Mouse (Mus musculus): Measurements from ENCODE around the gene Lin7c.
A peak's percentile ranks its signal among the peaks of the same experiment; 100 is the strongest.

Gene Lin7c

DNA sequence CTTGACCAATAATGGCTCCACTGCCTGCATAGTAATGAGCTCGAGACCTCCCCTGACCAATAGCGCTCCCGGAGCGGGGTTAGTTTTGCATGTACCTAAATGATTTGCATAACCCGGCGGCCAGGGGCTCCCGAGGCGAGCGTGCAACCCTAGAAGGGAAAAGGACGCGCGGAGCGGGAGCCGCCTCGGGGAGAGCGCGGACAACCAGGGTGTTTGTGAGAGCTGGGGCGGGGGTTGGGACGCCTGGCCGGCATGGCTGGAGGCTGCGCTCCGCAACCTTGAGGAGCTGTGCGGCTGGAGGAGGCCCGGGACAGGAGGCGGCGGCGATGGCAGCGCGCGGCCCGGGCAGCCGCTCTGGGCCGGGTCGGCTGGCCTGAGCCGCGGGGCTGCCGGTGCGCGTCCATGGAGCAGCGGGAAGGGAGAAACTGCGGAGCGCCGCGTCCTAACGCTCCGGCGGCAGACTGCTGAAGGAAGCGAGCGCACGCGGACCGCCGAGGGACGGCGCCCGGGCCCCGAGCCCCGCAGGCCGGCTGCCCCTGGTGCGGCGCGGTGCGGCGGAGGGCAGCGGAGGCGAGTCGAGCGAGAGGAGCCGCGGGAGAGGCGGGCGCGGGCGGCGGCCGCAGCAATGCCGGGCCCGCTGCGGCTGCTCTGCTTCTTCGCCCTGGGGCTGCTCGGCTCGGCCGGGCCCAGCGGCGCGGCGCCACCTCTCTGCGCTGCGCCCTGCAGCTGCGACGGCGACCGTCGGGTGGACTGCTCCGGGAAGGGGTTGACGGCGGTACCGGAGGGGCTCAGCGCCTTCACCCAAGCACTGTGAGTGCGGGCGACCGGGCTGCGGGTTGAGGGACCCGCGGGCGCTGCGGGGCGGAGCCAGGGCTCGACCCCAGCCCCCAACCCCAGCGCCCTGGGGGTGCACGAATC is 27.1 kb downstream of the Lin7c start, which contains the start of gene Lgr4:
TSS of gene Lgr4 (plus strand) at position 152 of the 918 bp plus-strand sequence.
- DNase-seq, result peak; percentile 96

- no peak for DNase-seq
Measured at GRCm38 (mm10) chr2:109918592-109919262, 28.1 kb downstream of the Lin7c start.

DNA sequence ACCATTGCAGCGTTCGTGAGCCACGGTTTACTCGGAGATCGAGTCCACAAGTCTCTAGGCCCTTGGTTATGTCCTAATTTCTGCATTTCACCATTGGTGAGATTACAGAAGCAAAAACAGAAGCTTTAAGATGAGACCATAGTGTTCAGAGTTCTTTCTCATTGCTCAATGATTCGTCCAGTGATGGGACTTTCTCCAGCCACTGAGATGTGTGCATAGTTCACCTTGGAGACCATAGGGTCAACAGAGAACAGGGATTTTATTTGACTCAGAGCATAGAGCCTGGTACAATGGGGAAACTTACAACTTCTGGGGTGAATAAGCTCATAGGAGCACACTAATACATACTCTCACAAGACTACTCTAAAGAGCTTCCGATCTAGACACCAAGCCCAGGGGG is 29.8 kb downstream of the Lin7c start:
- DNase-seq, result no peak

- DNase-seq, result no peak
Measured at GRCm38 (mm10) chr2:109921298-109922035, 30.8 kb downstream of the Lin7c start.

GRCm38 (mm10) chr2:109922306-109922705 is 31.7 kb downstream of the Lin7c start:
- DNase-seq, result no peak

DNA sequence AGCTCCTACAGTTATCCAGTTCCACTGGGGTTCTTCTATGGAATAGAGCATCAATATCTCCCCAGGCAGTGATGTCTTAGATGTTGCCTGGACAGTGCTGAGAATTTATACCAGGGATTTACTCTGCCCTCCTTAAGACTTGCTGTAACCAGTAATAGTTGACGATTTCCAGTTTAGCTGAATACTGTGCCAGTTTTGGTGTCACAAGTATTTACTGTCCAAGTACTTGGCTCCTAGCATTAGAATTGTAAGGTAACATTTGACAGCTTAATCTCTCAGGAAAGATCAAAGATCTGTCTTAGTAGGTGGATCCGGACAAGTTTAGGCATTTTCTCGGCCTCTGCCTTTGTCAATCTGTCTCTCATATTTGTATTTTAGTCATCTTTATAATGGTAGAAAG is 32.4 kb downstream of the Lin7c start:
- no peak for DNase-seq

DNA sequence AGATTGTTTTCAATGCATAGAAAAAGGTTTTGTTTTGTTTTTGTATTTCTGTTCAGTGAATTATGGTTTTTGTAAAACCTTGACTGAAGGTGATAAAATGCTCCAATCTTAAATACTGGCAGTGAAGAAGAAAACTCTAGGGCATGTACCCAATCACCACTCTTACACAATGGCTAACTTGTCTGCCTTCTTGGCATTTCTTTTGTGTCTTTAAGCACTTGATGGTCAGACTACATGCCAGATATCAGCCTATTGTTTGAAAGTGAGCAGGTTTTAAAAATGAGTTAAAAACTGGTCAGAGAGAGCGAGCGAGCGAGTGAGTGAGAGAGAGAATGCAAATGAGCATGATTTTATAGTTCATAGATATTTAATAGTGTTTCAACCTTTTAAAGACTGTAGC is 33.3 kb downstream of the Lin7c start:
- no peak for DNase-seq

GRCm38 (mm10) chr2:109926984-109927383 is 36.3 kb downstream of the Lin7c start:
- no peak for DNase-seq

- DNase-seq, result no peak
Measured at GRCm38 (mm10) chr2:109927446-109927845, 36.8 kb downstream of the Lin7c start.

- DNase-seq, result no peak
Measured at GRCm38 (mm10) chr2:109927876-109928275, 37.2 kb downstream of the Lin7c start.

DNA sequence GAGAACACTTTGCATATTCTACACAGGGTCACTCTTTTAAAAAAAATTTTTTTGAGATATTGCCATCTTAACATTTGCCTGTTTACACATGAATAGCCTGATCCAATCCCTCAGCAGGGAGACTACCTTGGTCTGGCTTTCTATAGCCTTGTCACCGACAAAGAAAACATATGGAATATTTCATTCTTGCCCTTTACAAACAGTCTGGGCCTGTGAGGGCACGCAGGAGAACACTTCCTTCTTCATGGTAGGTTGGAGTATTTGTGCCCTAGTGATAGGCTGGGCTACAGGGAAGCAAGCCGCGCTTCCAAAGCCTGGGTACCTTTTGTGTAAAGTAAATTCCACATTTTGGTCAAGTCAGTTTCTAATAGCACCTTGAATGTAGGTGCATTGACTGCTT is 38.1 kb downstream of the Lin7c start:
- DNase-seq, result no peak

DNA sequence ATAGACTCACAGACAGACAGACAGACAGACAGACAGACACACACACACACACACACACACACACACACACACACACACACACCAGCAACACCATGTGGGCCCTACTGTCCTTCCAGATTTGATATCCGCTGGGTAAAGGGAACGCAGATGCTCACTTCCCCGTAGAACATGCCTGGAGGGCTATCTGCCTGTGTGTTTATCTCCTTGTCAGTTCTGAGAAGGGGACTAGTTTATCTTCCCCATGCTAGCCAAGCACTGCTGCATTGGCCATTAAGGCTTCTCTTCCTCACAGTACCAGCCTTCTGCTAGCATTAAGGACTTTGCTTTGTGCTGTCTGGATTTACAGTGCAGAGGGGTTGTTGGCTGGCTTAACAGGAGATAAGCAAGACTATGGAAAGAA is 38.6 kb downstream of the Lin7c start:
- DNase-seq, result no peak

DNA sequence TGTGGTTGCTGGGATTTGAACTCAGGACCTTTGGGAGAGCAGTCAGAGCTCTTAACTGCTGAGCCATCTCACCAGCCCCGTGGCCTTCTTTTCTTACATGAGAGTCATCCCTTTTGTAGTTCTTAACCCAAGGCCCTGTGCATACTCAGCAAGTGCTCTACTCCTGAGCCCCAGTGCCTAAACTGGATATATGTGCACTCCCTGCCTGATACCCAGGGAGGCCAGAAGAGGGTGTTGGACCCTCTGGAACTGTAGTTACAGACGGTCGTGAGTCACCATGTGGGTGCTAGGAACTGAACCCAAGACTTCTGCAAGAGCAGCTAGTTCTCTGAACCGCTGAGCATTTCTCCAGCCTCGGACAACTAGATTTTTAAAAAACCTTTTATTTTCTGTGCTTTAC is 39.7 kb downstream of the Lin7c start:
- no peak for DNase-seq

DNA sequence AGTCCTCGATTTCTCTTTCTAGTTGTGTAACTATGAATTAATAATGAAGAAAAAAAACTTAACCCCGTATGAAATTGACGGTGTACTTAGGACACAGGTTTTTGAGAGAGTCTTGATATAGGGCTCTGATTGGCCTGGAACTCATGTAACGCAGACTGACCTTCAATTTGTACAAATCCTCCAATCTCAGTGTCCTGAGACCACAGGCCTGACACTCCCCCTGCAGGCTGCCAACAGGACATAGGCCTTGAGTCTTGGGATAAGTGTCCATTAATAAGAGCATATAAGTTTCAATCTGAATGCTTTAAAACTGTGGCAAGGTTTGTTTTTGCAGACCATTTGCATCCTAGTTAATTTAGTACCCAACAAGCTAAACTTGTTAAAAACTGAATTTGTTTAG is 40.1 kb downstream of the Lin7c start:
- DNase-seq, result no peak

DNA sequence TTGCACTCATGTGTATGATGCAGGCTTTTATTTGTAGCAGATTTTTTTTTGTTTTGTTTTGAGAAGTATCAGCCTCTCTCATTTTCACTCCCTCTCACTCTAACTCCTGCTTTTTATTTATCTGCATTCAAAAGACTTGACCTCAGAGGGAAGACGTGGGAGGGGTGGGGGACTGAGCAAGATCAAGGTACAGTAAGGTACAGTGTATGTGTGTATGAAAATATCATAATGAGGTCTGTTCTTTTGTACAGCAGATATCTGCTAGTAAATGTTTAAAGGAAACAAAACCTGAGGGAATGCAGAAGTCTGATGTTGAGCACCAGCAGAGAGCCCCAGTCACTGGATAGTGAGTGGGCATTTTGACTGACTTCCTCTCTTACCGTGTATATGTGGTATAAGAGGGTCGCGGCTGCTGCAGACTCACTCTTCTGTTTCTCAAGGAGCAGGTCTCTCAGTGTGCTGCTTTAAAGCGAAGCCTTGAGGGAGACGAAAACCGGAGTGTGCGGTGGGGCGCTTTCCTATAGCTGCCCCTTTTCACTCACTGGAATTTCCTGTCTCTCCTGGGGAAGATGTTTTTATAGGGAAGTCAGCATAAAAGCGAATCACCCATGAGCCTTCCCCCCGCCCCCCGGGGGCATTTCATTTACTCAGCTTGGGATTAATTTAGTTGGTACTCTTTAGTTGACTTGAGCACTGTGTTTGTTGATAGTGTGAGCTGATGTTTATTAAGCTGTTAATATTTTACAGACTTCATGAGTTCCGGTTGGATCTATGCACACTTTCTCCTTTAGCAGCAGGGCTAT is 41.5 kb downstream of the Lin7c start:
- DNase-seq, result no peak

DNA sequence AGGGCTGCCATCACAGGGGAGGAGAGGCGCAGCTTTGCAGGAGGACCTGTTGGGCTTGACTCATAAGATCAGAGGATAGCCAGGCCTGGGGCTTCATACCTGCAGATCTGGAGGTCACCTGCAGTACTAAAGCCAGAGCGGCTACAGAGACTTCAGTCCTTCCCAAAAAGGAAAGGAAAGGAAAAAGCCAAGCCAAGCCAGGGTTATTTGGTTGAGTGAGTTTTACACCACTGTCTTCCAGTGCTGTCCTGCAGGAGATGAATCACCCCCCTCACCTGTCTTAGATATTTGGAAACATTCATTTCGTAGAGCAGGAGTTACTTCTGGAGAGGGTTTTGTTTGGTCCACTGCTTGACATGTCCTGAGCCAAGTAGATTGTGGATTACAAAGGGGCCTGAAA is 42.5 kb downstream of the Lin7c start:
- DNase-seq, result no peak

DNA sequence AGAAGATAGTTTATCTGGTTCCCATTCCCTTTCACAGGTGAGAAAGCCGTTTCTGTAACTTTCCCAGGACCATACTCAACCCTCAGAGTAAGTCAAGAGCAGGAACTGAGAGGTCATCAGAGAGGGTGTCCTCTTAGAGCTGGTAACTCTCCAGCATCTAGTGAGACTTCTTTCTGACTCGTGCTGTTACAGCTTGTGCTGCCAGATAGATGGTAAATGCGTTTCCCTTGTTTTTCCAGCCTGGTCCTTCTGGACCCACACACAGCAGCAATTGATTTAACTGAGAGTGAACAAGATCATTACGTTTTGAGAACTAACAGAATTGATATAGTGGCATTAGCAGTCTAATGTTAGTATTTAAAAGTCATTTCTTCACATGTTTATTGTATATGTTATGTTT is 43.4 kb downstream of the Lin7c start:
- DNase-seq, result no peak

GRCm38 (mm10) chr2:109935194-109935593 is 44.5 kb downstream of the Lin7c start:
- DNase-seq, result no peak

DNA sequence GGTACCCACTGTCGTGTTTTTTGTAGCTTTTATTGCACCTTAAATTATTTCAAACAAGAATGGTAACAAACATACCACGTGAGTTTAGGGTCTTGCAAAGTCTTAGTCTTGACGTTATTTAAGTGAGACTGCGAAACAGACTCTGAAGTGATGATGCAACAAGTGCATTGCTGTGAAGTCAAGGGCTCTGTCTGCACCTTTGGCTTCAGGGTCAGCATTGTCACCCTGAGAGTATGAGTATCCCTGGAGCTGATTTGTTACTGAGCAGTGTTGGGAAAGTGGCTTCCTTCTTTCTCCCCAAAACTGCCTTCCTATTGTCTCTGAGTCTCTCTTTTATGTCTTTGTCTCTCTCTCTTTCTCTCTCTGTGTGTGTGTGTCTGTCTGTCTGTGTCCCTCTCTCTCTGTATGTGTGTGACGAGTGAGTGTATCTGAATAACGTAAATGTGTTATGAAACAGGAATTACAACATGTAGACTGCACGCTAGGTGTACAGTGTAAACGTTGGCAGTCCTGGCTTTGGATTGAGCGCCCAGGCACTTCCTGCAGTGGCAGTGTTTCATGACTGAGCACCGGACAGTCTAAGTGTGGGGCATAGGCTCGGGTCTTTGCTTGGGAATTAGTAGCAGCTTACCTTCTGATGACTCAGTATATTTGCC is 45.2 kb downstream of the Lin7c start:
- DNase-seq, result no peak

DNA sequence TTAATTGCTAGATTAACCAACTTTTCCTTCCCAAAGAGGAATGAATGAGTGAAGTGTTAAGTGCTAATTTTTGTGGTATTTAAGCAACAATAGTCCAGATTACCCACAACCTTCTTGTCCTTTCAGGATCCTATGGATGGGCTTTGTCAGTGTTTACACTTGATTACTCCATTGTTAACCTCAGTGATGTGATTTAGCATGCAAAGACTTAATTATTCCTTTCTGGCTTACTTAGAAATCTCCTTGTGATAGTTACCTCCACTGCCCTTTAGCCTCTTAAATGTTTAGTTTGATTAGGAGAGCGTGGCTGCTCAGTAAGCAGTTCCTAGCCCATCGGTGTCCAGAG is 45.7 kb downstream of the Lin7c start:
- no peak for DNase-seq

DNA sequence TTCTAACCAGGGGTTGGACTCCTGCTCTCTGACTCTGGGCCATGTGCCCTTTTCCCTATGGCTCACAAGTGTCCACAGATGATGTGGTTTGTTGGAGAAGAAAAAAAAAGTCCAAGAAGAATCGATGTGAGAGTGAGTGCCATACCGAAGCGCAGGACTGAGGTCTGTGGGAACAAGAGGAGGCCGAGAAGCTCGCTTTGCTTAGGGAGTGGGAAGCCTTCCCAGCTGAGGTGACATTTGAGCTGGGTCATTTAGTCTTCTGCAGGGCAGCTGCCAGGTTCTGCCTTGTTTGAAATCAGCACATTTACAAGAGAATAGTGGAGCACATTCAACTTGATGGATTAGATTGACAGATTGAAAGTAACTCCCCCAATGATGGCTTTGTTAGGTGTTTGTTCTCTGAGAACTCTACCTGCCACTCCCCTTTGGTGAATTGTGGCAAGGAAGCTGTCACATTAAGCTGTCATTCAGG is 51.4 kb downstream of the Lin7c start:
- no peak for DNase-seq

Data from layer of hippocampus, adult 9-11 months (tissue).